Mouse (Mus musculus) neutrophil, adult 5-6 weeks (primary cell): ENCODE results near the gene Slc25a23. TPM values are rescaled to one million over a fixed set of nuclear protein-coding genes. Genes with fewer than 3 reads are reported as not detected.
A peak's percentile ranks its signal among the peaks of the same experiment; 100 is the strongest.

Experiments
- ATAC-seq: fragments of 151-379, 151-347 bp; 2 replicates; pipeline ENCODE4 v1.8.0; 2017; ENCODE audit warnings: mild to moderate bottlenecking, moderate TSS enrichment; ENCODE audit not compliant: insufficient number of reproducible peaks, poor library complexity, low FRiP score, severe bottlenecking; ENCODE audit errors: extremely low read depth
- total RNA-seq: library from RNA; stranded (forward); fragments of 200-1000 nt; gene quantifications from 2 replicates; pipeline ENCODE4 v1.2.3, GENCODE M21; 2017

Slc25a23 gene
- total RNA-seq, 1 experiment from 2014 or later: 3.6 TPM

DNA sequence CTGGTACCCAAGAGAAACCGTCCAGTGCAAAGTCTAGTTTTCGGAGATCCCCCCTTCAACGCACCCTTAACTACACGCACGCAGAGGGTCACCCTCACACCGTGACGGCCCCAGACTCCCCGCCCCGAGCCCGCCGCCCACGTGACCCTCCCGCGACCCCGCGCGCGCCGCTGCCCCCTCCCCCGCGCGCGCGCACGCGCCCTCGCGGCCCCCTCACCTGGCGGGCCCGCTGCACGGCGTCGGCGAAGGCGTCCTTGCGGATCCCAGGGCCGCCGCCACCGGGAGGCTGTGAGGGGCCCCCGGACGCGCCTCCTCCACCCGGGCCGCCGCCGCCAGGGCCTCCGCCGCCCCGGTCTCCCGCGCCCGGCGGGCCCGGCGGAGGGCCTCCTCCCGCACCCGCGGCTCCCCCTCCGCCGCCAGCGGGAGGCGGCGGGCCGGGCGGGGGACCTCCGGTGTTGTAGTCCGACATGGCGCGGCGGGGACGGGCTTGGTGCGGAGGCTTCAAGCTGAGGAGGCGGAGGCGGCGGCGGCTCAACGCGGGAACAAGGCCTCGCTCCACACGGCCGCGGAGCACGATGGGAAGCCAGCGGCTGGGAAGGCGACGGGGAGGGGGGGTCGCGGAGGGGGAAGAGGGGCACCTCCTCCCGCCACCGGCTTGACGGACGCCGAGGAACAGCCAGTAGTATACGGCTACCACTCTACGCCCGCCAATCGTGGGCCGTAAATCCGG lies 28.6 kb downstream of the Slc25a23 start, which contains the start of gene Khsrp:
TSS of gene Khsrp (minus strand) at position 592 of the 730 bp plus-strand sequence.
- ATAC-seq: no peak

- no peak for ATAC-seq
Measured at GRCm38 (mm10) chr17:57029691-57030090, 30.0 kb downstream of the Slc25a23 start.

DNA sequence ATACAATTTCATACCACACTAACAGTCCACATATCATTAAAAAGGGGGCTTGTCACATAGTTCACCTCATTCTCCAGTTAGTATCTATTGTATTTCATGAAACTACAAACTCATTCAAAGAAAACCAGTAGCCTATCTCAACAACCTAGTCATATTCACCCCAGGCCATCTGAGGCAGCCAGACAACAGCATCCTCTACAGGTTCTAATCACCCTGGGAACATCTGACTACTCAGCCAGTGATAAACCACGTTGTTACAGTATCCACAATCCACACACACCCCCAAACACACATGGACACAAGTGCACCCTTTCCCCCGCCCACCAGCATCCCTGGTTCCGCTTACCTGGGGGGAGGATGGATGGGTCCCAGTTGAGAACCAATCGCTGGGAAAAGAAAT lies 32.2 kb downstream of the Slc25a23 start:
- no peak for ATAC-seq

GRCm38 (mm10) chr17:57020960-57021359 lies 38.7 kb downstream of the Slc25a23 start:
- no peak for ATAC-seq

DNA sequence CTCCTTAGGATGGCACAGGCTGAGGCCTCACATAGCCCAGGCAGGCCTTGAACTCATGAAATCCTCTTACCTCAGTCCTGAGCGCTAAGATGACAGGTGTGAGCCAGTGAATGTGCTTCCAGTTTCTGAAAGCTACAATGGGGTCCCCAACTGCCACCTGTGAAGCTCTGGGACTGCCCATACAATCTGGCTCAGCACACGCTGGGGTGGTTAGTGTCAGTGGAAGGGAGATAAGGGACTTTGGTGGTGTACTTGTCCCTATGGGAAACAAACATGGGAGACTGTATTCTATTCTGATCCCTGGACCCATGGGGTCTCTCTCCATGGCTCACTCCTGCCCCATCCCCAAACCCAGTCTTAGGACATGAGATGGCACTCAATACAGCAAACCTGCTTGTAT lies 40.0 kb downstream of the Slc25a23 start:
- no peak for ATAC-seq

GRCm38 (mm10) chr17:57012245-57012795 lies 47.3 kb downstream of the Slc25a23 start:
- no peak for ATAC-seq

DNA sequence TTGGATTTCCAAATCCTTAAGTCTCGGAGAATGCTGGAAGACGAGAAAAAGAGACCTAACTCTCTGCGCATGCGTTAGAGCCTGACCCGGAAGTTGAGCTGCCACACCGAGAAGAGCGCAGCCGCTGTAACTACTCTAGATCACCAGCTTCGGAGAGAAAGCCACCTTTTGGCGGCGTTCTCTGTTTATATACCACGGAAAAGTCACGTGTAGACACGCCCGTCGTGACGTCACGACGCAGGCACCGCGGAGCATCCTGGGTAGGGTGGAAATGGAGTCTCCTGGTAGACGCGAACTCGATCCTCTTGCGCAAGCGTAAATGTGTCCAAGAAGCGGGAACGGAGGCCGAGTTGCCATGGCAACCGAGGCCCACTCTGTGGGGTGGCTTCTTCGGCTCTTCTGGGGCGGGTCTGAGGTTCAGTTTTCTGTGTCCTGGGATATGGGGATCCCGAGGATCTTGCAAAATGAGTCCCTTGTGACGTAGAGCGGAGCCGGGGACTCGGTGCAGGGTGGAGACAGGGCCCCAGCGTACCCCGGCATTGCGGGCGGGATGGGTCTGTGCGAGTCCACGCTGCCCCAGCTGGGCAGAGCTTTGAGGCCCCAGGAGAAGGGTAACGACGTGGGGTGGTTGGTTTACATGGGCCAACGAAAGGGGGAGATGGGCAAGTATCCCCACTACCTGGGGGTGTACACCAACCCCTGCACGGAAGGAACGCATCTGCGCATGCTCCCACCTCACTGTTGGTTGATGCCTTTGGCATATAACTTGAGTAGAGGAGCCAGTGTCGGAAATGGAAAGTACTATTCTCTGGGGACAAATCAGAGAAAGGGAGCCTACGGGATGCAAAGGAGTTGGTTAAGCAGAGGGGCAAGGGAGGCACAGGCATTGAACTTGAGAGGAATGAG lies 48.2 kb downstream of the Slc25a23 start, which contains the start of the genes Gtf2f1 and Gm17949:
TSS of gene Gtf2f1 (minus strand) at position 53 of the 906 bp plus-strand sequence.
TSS of gene Gm17949 (plus strand) at position 234 of the 906 bp plus-strand sequence.
- ATAC-seq: peak; percentile 89

GRCm38 (mm10) chr17:57010911-57011235 lies 48.8 kb downstream of the Slc25a23 start:
- no peak; the same call in 1 of the 2 replicates for ATAC-seq

- no peak for ATAC-seq
Measured at GRCm38 (mm10) chr17:57007137-57007905, 52.3 kb downstream of the Slc25a23 start.

- no peak for ATAC-seq
Measured at GRCm38 (mm10) chr17:57003994-57004393, 55.7 kb downstream of the Slc25a23 start.

- no peak for ATAC-seq
Measured at GRCm38 (mm10) chr17:57001228-57001627, 58.4 kb downstream of the Slc25a23 start.

- ATAC-seq: no peak
Measured at GRCm38 (mm10) chr17:56999968-57000609, 59.6 kb downstream of the Slc25a23 start, which contains the start of gene Pspn. TSS of gene Pspn (minus strand) at chr17:57000018.

GRCm38 (mm10) chr17:56999414-56999813 lies 60.2 kb downstream of the Slc25a23 start:
- no peak for ATAC-seq

DNA sequence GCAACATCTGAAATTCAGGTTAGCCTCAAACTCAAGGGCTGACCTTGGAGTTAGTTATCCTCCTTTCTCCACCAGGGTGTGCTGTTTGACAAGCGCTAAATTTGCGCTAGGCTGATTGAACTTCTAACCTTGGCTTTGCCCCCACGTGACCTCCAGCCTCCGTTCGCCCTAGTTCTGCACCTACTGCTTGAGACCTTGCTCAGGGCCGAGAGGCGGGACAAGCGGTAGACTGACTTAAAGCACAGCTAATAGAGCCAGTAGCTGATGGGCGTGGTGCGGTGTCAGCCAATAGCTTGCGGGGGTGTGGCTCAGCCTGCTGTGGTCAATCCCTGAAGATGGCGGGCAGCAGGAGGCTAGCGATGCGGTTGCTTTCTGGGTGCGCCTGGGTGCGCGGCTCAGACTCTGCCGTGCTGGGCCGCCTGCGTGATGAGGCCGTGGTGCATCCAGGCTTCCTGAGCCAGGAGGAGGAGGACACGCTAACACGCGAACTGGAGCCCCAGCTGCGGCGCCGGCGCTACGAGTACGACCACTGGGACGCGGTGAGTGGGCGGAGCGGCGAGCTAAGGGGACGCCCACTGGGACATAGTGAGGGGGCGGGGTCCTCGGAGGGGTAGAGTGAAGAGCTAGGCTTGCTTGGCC lies 62.5 kb downstream of the Slc25a23 start, which contains the start of gene Alkbh7:
TSS of gene Alkbh7 (plus strand) at position 311 of the 639 bp plus-strand sequence.
- ATAC-seq: peak; percentile 98

DNA sequence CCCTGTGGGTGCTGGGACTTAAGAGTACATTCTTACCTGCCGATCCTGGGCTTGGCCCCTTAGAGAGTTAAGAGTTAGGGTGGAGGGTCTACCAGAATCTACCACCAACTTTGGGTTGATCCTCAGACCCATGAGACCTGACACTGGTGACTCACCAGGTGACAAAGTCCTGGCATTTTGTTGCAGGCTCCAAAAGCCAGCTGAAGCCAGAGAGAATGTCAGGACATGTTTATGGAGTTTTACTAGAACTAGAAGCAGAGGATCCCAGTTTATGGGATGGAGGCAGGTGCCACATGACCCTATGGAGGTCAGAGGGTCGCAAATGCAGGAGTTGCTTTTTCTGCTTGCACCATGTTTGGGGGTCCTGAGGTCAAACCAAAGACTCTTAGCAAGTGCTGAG lies 63.2 kb downstream of the Slc25a23 start:
- ATAC-seq: no peak

- no peak for ATAC-seq
Measured at GRCm38 (mm10) chr17:56995046-56995445, 64.6 kb downstream of the Slc25a23 start.
